Mouse (Mus musculus) forebrain, embryonic 14.5 days (tissue): ENCODE measurements around the gene Col25a1. TPM values are rescaled to one million over a fixed set of nuclear protein-coding genes. Genes with fewer than 3 reads are reported as not detected.

Experiments
- ATAC-seq: fragments of 200-750 bp; cut with Nextera tagmentation; 2 replicates; pipeline ENCODE4 v1.8.0; 2017; ENCODE audit warnings: mild to moderate bottlenecking, moderate library complexity
- DNase-seq: peaks from one replicate; pipeline ENCODE4 v3.0.0-alpha.2; 2015; ENCODE audit warnings: low spot score
- H3K27ac ChIP-seq: fragments of 300-500 bp; sonication (generic); 2 replicates; pipeline ENCODE4 v1.5.1; 2014; ENCODE audit warnings: low read depth, mild to moderate bottlenecking, control low read depth, low read length, moderate library complexity
- H3K27me3 ChIP-seq: fragments of 300-500 bp; sonication (generic); replicated peaks from 2 replicates; pipeline ENCODE4 v1.6.1; 2014; ENCODE audit warnings: low read length, control low read depth, mixed read lengths; ENCODE audit not compliant: control insufficient read depth, insufficient read depth
- H3K36me3 ChIP-seq: fragments of 300-500 bp; sonication (generic); 2 replicates; pipeline ENCODE4 v1.6.1; 2014; ENCODE audit warnings: low read length, control low read depth; ENCODE audit not compliant: control insufficient read depth, insufficient read depth
- H3K4me1 ChIP-seq: fragments of 300-500 bp; sonication (generic); 2 replicates; pipeline ENCODE4 v1.6.1; 2014; ENCODE audit warnings: antibody characterized with exemption, low read length, control low read depth; ENCODE audit not compliant: control insufficient read depth, insufficient read depth
- H3K4me2 ChIP-seq: fragments of 300-500 bp; sonication (generic); 2 replicates; pipeline ENCODE4 v1.6.1; 2014; ENCODE audit warnings: mild to moderate bottlenecking, control low read depth, low read length
- H3K4me3 ChIP-seq: fragments of 300-500 bp; sonication (generic); 2 replicates; pipeline ENCODE4 v1.5.1; 2014; ENCODE audit warnings: low read depth, low read length, control low read depth
- H3K9ac ChIP-seq: fragments of 300-500 bp; sonication (generic); 2 replicates; pipeline ENCODE4 v1.6.1; 2014; ENCODE audit warnings: mild to moderate bottlenecking, low read length, control low read depth, moderate library complexity
- H3K9me3 ChIP-seq: fragments of 300-500 bp; sonication (generic); replicated peaks from 2 replicates; pipeline ENCODE4 v1.6.1; 2016; ENCODE audit warnings: low read length, control low read depth, mixed read lengths; ENCODE audit not compliant: control insufficient read depth
- WGBS: fragments of 180-500 bp; shearing (Covaris S2); extraction: QIAGEN DNeasy Blood & Tissue Kit; methylation state at CpG from one replicate; pipeline ENCODE4 v1.1.7; 2014; 5-methylcytosine and 5-hydroxymethylcytosine counted together
- polyA plus RNA-seq: library from polyadenylated mRNA; unstranded; fragments of >200 nt; fragmentation: Nextera tagmentation; extraction: Ambion mirVana; gene quantifications from 2 replicates; pipeline ENCODE4 v1.2.1, GENCODE M21; 2014

The Col25a1 gene
- polyA plus RNA-seq, 1 experiment from 2014 or later, result 2.5 TPM

- Histone ChIP-seq H3K4me3 (no peak overlapping the region), H3K27ac (no peak overlapping the region), H3K9me3 (no peaks in the 10 kb centered on the region), H3K27me3 (no peaks in the 10 kb centered on the region), H3K9ac (no peak overlapping the region), H3K4me1 (no peaks in the 10 kb centered on the region), H3K4me2 (no peak overlapping the region), H3K36me3 (no peaks in the 10 kb centered on the region)
- WGBS, result 92% methylated on average over 9 of the region's 9 CpGs
- ATAC-seq, result no peak
- no peak for DNase-seq
These were observed 483.1 kb downstream of the Col25a1 start for GRCm38 (mm10) chr3:130614444-130614843.

GRCm38 (mm10) chr3:130615625-130616024 lies 484.3 kb downstream of the Col25a1 start:
- no peaks in the 10 kb centered on the region for H3K27me3 ChIP-seq
- no peak overlapping the region for H3K27ac ChIP-seq
- H3K9me3 ChIP-seq, result no peaks in the 10 kb centered on the region
- H3K4me3 ChIP-seq, result no peak overlapping the region
- no peak for DNase-seq
- 62% methylated on average over 8 of the region's 8 CpGs for WGBS
- no peaks in the 10 kb centered on the region for H3K4me1 ChIP-seq
- ATAC-seq, result no peak
- H3K9ac ChIP-seq, result no peak overlapping the region
- H3K4me2 ChIP-seq, result no peak overlapping the region
- no peaks in the 10 kb centered on the region for H3K36me3 ChIP-seq

GRCm38 (mm10) chr3:130617439-130617898 lies 486.2 kb downstream of the Col25a1 start, which contains the start of gene Etnppl:
Gene Etnppl, plus strand, starts transcription at chr3:130617448.
- no peak within 1 kb of the TSS for H3K4me3 ChIP-seq
- 1% methylated on average over 10 of the region's 10 CpGs for WGBS
- no peak within 1 kb of the TSS for H3K27ac ChIP-seq
- H3K36me3 ChIP-seq, result no peaks in the 10 kb centered on the region
- H3K27me3 ChIP-seq, result no peaks in the 10 kb centered on the region
- peak; percentile 18 for DNase-seq
- H3K9me3 ChIP-seq, result no peaks in the 10 kb centered on the region
- no peaks in the 10 kb centered on the region for H3K4me1 ChIP-seq
- H3K9ac ChIP-seq, result no peak within 1 kb of the TSS
- no peak for ATAC-seq
- H3K4me2 ChIP-seq, result peak within 1 kb of the TSS; percentile 3; the same call in 1 of the 2 replicates

- 62% methylated on average over 12 of the region's 12 CpGs for WGBS
- Histone ChIP-seq H3K9ac (no peak overlapping the region), H3K4me1 (no peaks in the 10 kb centered on the region), H3K27ac (no peak overlapping the region), H3K9me3 (no peaks in the 10 kb centered on the region), H3K4me2 (no peak overlapping the region), H3K27me3 (no peaks in the 10 kb centered on the region), H3K4me3 (no peak overlapping the region), H3K36me3 (no peaks in the 10 kb centered on the region)
- no peak; the same call in 1 of the 2 replicates for ATAC-seq
- DNase-seq, result peak; percentile 35
These were observed 489.3 kb downstream of the Col25a1 start for GRCm38 (mm10) chr3:130620517-130621146.

- no peak for DNase-seq
- WGBS, result 93% methylated on average over 5 of the region's 5 CpGs
- Histone ChIP-seq H3K4me3 (no peak overlapping the region), H3K9ac (no peak overlapping the region), H3K4me2 (no peak overlapping the region), H3K36me3 (no peaks in the 10 kb centered on the region), H3K27ac (no peak overlapping the region), H3K4me1 (no peaks in the 10 kb centered on the region), H3K27me3 (no peaks in the 10 kb centered on the region), H3K9me3 (no peaks in the 10 kb centered on the region; the same call in 1 of the 2 replicates)
- no peak for ATAC-seq
These were observed 497.1 kb downstream of the Col25a1 start for GRCm38 (mm10) chr3:130628358-130628757.

GRCm38 (mm10) chr3:130633859-130634258 lies 502.6 kb downstream of the Col25a1 start:
- Histone ChIP-seq H3K4me3 (no peak overlapping the region), H3K9me3 (no peaks in the 10 kb centered on the region), H3K4me2 (no peak overlapping the region), H3K27ac (no peak overlapping the region), H3K27me3 (no peaks in the 10 kb centered on the region), H3K9ac (no peak overlapping the region), H3K4me1 (no peaks in the 10 kb centered on the region), H3K36me3 (no peaks in the 10 kb centered on the region)
- no peak for DNase-seq
- 80% methylated on average over 5 of the region's 5 CpGs for WGBS
- ATAC-seq, result no peak

- WGBS, result 56% methylated on average over 11 of the region's 11 CpGs
- Histone ChIP-seq H3K9ac (no peak overlapping the region), H3K27ac (no peak overlapping the region), H3K4me3 (no peak overlapping the region), H3K27me3 (no peaks in the 10 kb centered on the region), H3K4me1 (no peaks in the 10 kb centered on the region), H3K36me3 (no peaks in the 10 kb centered on the region), H3K9me3 (no peaks in the 10 kb centered on the region), H3K4me2 (no peak overlapping the region)
- no peak for ATAC-seq
- no peak for DNase-seq
These were observed 515.0 kb downstream of the Col25a1 start for GRCm38 (mm10) chr3:130646110-130646810.
